Mouse (Mus musculus) C2C12 (cell line): ENCODE measurements around the gene Slc25a33.

Experiments used
- CTCF ChIP-seq: IDR thresholded peaks from one replicate; pipeline ENCODE4 v1.5.1; 2011; ENCODE audit not compliant: control insufficient read depth, insufficient read depth, insufficient read length
- FOSL1 ChIP-seq: IDR thresholded peaks from one replicate; pipeline ENCODE4 v1.8.0; 2011; ENCODE audit warnings: mild to moderate bottlenecking, low read length; ENCODE audit not compliant: poor library complexity, insufficient read depth, severe bottlenecking
- MYOD1 ChIP-seq: IDR thresholded peaks from one replicate; pipeline ENCODE4 v1.6.1; 2011; ENCODE audit warnings: low read depth; ENCODE audit not compliant: control insufficient read depth, insufficient read length
- USF1 ChIP-seq: IDR thresholded peaks from one replicate; pipeline ENCODE4 v1.6.1; 2011; ENCODE audit warnings: low read depth, mild to moderate bottlenecking, control low read depth, moderate library complexity

DNA sequence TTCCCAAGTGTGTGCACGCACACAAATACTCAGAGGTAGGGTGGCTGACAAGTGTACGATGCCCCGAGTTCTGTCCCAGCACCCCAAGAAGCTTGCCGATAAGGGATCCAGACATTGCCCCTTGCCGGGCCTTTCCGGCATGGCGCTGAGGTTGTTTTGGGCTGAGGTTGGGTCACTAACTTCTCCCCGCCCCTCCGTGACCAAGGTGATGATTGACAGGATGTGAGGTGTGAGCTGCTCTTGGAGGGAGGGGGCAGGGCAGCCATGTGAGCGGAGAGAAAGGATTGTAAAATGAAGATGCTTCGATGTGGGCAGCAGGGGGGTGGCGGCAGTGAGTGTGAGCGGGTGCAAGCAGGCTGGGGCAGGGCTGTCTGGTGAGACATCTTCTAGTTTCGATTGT is 41.5 kb upstream of the Slc25a33 start:
- TF ChIP-seq CTCF (no peak), MYOD1 (no peak), FOSL1 (no peak), USF1 (no peak)
